Mouse (Mus musculus) hindbrain, embryonic 16.5 days (tissue): Measurements from ENCODE around the gene Nrxn3. TPM values are rescaled to one million over a fixed set of nuclear protein-coding genes. Genes with fewer than 3 reads are reported as not detected.

Source experiments
- ATAC-seq: fragments of 200-750 bp; cut with Nextera tagmentation; 2 replicates; pipeline ENCODE4 v1.8.0; 2017; ENCODE audit warnings: moderate TSS enrichment, moderate library complexity
- H3K27ac ChIP-seq: fragments of 300-500 bp; sonication (generic); 2 replicates; pipeline ENCODE4 v1.5.1; 2014; ENCODE audit warnings: low read depth, mild to moderate bottlenecking, control low read depth, low read length, moderate library complexity
- H3K27me3 ChIP-seq: fragments of 300-500 bp; sonication (generic); replicated peaks from 2 replicates; pipeline ENCODE4 v1.6.1; 2014; ENCODE audit warnings: low read length; ENCODE audit not compliant: control insufficient read depth, insufficient read depth
- H3K36me3 ChIP-seq: fragments of 300-500 bp; sonication (generic); 2 replicates; pipeline ENCODE4 v1.6.1; 2014; ENCODE audit warnings: mild to moderate bottlenecking, low read length, moderate library complexity, mixed read lengths; ENCODE audit not compliant: control insufficient read depth, insufficient read depth
- H3K4me1 ChIP-seq: fragments of 300-500 bp; sonication (generic); 2 replicates; pipeline ENCODE4 v1.6.1; 2014; ENCODE audit warnings: low read depth, low read length; ENCODE audit not compliant: control insufficient read depth, insufficient read depth
- H3K4me2 ChIP-seq: fragments of 300-500 bp; sonication (generic); 2 replicates; pipeline ENCODE4 v1.6.1; 2014; ENCODE audit warnings: mild to moderate bottlenecking, low read length, control low read depth, moderate library complexity
- H3K4me3 ChIP-seq: fragments of 300-500 bp; sonication (generic); 2 replicates; pipeline ENCODE4 v1.5.1; 2014; ENCODE audit warnings: mild to moderate bottlenecking, low read length, control low read depth, moderate library complexity
- H3K9ac ChIP-seq: fragments of 300-500 bp; sonication (generic); 2 replicates; pipeline ENCODE4 v1.6.1; 2014; ENCODE audit warnings: low read depth, mild to moderate bottlenecking, control low read depth, low read length, moderate library complexity
- H3K9me3 ChIP-seq: fragments of 300-500 bp; sonication (generic); 2 replicates; pipeline ENCODE4 v1.6.1; 2014; ENCODE audit warnings: mild to moderate bottlenecking, low read length, moderate library complexity; ENCODE audit not compliant: control insufficient read depth
- WGBS: fragments of 180-500 bp; shearing (Covaris S2); extraction: QIAGEN DNeasy Blood & Tissue Kit; methylation state at CpG from one replicate; pipeline ENCODE4 v1.1.7; 2014; 5-methylcytosine and 5-hydroxymethylcytosine counted together
- polyA plus RNA-seq: library from polyadenylated mRNA; unstranded; fragments of >200 nt; fragmentation: Nextera tagmentation; extraction: Ambion mirVana; gene quantifications from 2 replicates; pipeline ENCODE4 v1.2.1, GENCODE M21; 2015

Gene Nrxn3
- polyA plus RNA-seq, 1 experiment from 2014 or later, result 99.6 TPM

DNA sequence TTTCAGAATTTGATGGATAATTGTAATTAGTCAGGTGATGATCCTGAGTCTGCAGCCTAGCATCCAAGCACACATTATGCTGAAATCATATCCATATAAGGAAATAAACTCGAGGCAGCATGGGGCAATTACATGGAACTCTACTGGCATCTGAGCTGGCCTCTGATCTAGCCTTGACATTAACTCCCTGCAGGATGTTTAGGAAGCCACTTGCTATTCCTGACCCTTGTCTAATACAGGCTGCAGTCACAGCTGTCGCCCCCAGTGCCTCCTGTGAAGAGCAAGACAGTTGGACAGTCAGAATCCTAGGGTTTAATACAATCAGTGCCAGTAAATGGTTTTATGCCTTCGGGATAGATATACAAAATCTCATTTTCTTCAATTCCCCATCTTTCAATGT is 781.4 kb downstream of the Nrxn3 start:
- Histone ChIP-seq H3K9me3 (no peaks in the 10 kb centered on the region), H3K9ac (no peak overlapping the region), H3K27me3 (no peaks in the 10 kb centered on the region), H3K27ac (no peak overlapping the region), H3K4me1 (no peaks in the 10 kb centered on the region), H3K4me3 (no peak overlapping the region), H3K4me2 (no peak overlapping the region), H3K36me3 (no peaks in the 10 kb centered on the region)
- WGBS, result 33% methylated on average over 3 of the region's 3 CpGs
- peak; percentile 77 for ATAC-seq

DNA sequence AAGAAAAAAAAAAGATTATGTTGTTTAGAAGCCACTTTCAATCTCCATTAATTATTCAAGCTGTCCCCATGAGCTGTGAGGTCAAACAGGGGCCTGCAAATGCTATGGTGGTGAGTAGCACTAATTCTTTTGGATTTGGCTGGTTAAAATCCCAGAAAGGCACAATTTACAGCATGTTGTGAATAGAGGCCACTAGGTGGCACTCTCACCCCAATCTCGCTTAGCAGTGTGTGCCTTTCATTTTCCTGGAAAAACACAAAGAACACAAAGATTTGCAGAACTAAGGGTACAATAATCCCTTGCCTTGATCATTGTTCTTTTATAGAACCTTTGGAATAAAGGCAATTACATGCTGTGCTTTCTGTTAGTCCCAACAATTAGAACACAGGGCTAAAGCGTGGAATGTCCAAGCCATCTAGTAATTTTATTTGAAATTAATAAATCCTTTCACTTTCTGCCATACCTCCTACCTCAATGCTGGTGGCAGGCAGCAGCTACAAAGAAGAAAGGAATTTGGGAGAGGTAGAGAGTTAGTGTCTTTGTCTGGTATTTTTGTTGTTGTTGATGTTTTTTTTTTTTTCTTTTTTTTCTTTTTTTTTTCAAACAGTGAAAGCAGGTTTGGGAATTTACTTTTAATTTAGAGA is 782.6 kb downstream of the Nrxn3 start:
- H3K36me3 ChIP-seq, result no peaks in the 10 kb centered on the region
- no peaks in the 10 kb centered on the region for H3K4me1 ChIP-seq
- H3K27me3 ChIP-seq, result no peaks in the 10 kb centered on the region
- peak; percentile 82 for ATAC-seq
- no peak overlapping the region for H3K9ac ChIP-seq
- H3K4me2 ChIP-seq, result no peak overlapping the region
- H3K4me3 ChIP-seq, result no peak overlapping the region
- no peaks in the 10 kb centered on the region for H3K9me3 ChIP-seq
- WGBS, result 13% methylated on average over 2 of the region's 2 CpGs
- peak overlapping the region; percentile 48; the same call in 1 of the 2 replicates for H3K27ac ChIP-seq

DNA sequence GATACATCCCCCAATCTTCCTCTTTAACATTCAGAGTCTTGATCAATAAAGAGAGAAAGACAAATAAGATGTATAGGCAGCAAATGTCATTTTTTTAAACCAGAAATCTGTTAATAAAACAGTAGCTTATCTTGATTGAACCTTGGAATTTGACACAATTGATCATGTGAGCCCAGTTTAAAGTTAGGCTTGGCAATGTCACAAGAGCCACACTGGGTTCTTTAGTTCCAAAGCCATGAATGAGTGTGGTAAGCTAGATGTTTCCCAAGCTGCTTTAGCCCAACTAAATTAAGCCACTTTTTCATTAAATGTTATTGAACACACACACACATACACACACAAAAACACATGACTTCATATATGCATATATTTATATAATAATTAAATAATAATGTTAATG is 786.3 kb downstream of the Nrxn3 start:
- no peaks in the 10 kb centered on the region for H3K36me3 ChIP-seq
- no peak overlapping the region for H3K4me2 ChIP-seq
- H3K4me1 ChIP-seq, result no peaks in the 10 kb centered on the region
- ATAC-seq, result no peak
- no peaks in the 10 kb centered on the region for H3K9me3 ChIP-seq
- H3K27ac ChIP-seq, result no peak overlapping the region
- no peak overlapping the region for H3K4me3 ChIP-seq
- no peaks in the 10 kb centered on the region for H3K27me3 ChIP-seq
- H3K9ac ChIP-seq, result no peak overlapping the region

DNA sequence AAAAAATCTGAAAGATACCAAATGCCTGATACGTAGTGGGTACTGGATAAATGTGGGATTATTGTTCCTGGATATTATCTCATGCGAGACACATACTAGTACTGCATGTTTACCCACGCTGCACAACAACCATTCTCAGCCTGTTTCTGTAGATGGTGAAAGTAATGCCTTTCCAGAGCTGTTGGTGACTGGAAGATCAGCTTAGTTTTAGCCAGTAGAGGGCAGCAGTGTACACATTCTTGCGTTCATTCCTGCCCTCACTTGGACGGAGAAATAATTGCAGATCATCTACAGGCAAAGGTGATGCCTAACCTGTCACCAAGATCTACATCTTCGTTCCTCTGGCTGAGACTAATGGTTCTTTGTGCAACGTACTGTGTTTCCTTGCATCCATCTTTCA is 791.1 kb downstream of the Nrxn3 start:
- H3K27me3 ChIP-seq, result no peaks in the 10 kb centered on the region
- H3K9ac ChIP-seq, result no peak overlapping the region
- no peak overlapping the region for H3K4me3 ChIP-seq
- no peak overlapping the region for H3K27ac ChIP-seq
- ATAC-seq, result no peak; the same call in 1 of the 2 replicates
- H3K4me2 ChIP-seq, result no peak overlapping the region
- no peaks in the 10 kb centered on the region for H3K4me1 ChIP-seq
- H3K36me3 ChIP-seq, result no peaks in the 10 kb centered on the region
- 44% methylated on average over 7 of the region's 7 CpGs for WGBS
- H3K9me3 ChIP-seq, result no peaks in the 10 kb centered on the region

DNA sequence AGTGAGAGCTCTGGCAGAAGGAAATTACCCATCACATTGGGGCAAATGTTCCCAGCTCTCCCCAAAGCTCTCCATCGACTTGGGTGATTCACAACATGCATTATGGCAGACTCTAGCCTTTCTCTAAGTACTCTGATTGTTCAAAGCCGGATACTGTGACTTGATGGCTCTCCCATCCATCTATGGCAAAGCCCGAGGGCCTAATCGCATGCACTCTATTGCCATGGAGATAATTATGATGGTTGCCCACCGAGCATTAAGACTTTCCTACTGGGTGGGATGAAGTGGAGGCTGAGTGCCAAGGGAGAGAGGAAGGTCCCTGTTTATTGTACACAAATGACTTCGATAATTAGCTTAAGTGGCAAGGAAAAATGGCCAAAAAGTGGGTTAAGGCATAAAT is 793.4 kb downstream of the Nrxn3 start:
- Histone ChIP-seq H3K36me3 (no peaks in the 10 kb centered on the region), H3K9me3 (no peaks in the 10 kb centered on the region), H3K4me1 (no peaks in the 10 kb centered on the region), H3K27me3 (no peaks in the 10 kb centered on the region), H3K9ac (no peak overlapping the region), H3K27ac (no peak overlapping the region), H3K4me2 (no peak overlapping the region), H3K4me3 (no peak overlapping the region)
- 43% methylated on average over 6 of the region's 6 CpGs for WGBS
- ATAC-seq, result no peak

DNA sequence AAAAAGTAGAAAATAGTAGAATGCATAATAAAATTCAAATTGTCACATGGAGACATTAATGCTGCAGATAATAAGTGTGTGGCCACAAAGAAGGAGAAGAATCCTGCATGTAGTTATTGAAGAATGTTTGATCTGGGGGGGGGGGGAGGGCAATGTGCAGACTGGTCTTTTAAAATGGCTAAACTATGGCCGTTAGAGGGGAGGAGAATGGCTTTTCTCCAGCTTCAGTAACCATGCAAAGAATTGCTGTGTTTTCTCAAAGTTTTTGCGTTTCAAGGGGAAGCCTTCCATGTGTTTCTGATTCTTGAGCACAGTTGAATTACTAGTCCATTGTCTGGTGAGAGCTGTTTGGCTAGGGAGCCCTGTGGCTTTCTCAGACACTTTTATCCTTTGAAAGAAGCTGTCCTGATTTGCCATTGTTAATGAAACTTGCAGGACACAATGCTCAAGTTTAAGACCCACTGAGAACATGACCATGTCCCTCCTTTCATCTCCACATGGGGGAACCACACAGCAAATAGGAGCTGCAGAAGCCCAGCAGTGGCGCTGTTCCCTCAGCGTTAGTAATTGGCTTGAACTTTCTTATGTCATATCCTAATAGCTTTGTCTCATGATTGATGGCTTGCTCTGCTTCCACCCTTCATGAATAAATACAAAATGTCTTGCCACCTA is 808.1 kb downstream of the Nrxn3 start:
- no peaks in the 10 kb centered on the region for H3K36me3 ChIP-seq
- H3K4me1 ChIP-seq, result no peaks in the 10 kb centered on the region
- no peak overlapping the region for H3K27ac ChIP-seq
- H3K9ac ChIP-seq, result no peak overlapping the region
- H3K4me3 ChIP-seq, result no peak overlapping the region
- H3K4me2 ChIP-seq, result no peak overlapping the region
- H3K27me3 ChIP-seq, result no peaks in the 10 kb centered on the region
- no peaks in the 10 kb centered on the region for H3K9me3 ChIP-seq
- peak; percentile 64; the same call in 1 of the 2 replicates for ATAC-seq
- 10% methylated on average over 4 of the region's 4 CpGs for WGBS

DNA sequence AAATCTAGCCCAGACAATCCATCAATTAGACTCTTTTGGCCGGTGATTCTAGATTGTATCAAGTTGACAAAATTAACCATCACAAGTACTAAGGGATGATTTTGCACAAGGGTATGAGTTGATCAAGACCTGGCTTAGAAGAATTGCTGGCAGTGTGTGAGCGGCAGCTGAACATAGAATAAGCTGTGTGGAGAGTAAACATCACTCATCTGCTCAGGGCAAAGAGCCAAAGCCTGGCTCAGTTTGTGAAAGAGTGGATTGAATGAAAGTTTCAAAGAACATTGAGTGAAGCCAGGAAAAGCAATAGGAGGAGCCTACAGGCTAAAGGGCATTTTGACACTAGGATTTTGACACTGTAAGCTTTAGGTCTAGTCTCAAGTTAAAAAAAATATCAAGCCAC is 828.6 kb downstream of the Nrxn3 start:
- H3K36me3 ChIP-seq, result no peaks in the 10 kb centered on the region
- no peak overlapping the region for H3K9ac ChIP-seq
- H3K27ac ChIP-seq, result no peak overlapping the region
- peak; percentile 54; the same call in 1 of the 2 replicates for ATAC-seq
- H3K4me3 ChIP-seq, result no peak overlapping the region
- no peaks in the 10 kb centered on the region for H3K4me1 ChIP-seq
- H3K27me3 ChIP-seq, result no peaks in the 10 kb centered on the region
- 68% methylated on average over 2 of the region's 2 CpGs for WGBS
- no peak overlapping the region for H3K4me2 ChIP-seq
- H3K9me3 ChIP-seq, result no peaks in the 10 kb centered on the region

DNA sequence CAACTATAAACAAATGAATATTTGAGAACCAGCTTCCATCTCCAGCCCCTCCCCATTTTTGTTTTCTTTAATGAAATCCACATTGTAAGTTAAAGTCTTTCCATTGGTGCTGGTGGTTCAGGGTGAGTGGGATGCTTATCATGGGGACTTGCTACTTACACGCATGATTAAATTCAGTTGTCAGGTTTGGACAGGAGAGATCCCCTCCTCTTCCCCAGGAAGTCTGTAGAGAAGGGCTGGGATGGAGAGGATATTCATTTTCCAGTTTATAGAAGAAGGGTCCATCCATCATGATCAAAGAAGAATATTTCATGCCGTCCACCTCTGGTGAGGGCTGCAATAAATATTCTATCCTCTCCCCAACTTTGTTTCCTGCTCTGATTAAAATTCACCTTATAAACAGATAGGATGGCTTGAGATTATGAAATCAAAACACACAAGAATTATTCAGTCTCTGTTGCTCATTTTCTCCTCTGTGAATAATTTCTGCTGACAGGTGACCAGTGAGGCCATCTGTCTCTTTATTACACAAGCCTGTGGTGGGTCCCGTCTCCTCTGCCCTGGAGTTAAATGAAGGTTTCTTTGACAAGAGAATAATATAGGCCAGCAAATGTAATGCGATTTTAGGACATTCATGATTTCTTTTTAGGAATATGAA is 830.7 kb downstream of the Nrxn3 start:
- peak; percentile 66; the same call in 1 of the 2 replicates for ATAC-seq
- H3K9me3 ChIP-seq, result no peaks in the 10 kb centered on the region
- H3K27ac ChIP-seq, result no peak overlapping the region
- H3K9ac ChIP-seq, result no peak overlapping the region
- WGBS, result 54% methylated on average over 4 of the region's 4 CpGs
- no peaks in the 10 kb centered on the region for H3K36me3 ChIP-seq
- H3K4me3 ChIP-seq, result no peak overlapping the region
- H3K4me2 ChIP-seq, result no peak overlapping the region
- no peaks in the 10 kb centered on the region for H3K27me3 ChIP-seq
- H3K4me1 ChIP-seq, result no peaks in the 10 kb centered on the region

DNA sequence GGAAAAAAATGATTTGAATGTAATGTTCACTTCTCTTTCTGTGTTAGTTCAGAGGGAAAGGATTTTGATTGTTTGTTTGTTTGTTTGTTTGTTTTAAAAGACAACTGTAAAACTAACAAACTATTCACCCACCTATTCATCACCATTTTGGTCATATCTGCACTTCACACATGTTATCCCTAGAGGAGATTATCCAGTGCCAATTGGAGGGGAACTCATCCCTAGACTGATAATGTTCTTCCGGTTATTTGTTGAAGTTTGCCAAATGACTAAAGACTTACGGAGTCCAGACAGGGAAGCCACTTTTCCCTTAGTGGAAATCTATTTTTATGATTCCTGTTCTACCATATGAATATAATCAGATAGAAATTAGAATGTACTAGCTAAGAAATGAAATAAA is 831.5 kb downstream of the Nrxn3 start:
- no peak for ATAC-seq
- Histone ChIP-seq H3K27ac (no peak overlapping the region), H3K4me1 (no peaks in the 10 kb centered on the region), H3K9me3 (no peaks in the 10 kb centered on the region), H3K27me3 (no peaks in the 10 kb centered on the region), H3K9ac (no peak overlapping the region), H3K36me3 (no peaks in the 10 kb centered on the region), H3K4me2 (no peak overlapping the region), H3K4me3 (no peak overlapping the region)
- 82% methylated on average over 2 of the region's 2 CpGs for WGBS
